Mouse (Mus musculus) stomach, postnatal 0 days (tissue): ENCODE results near the gene Ccdc88b.

Source experiments
- CTCF ChIP-seq: IDR thresholded peaks from 2 replicates; pipeline ENCODE4 v1.5.1; 2016; ENCODE audit warnings: antibody characterized with exemption, low read depth, mild to moderate bottlenecking, moderate library complexity
- EP300 ChIP-seq: optimal IDR thresholded peaks from 2 replicates; pipeline ENCODE3; 2016; ENCODE audit warnings: antibody characterized with exemption

- TF ChIP-seq EP300 (no peak), CTCF (no peak)
Measured at GRCm38 (mm10) chr19:6851497-6851896, 6.5 kb downstream of the Ccdc88b start.
